Mouse (Mus musculus): ENCODE results near the gene Hmcn2. TPM values are rescaled to one million over a fixed set of nuclear protein-coding genes. Genes with fewer than 3 reads are reported as not detected.

Hmcn2 gene
- polyA plus RNA-seq, 1 experiment from 2014 or later: not detected

- no peaks in the 10 kb centered on the region for H3K9me3 ChIP-seq (ENCODE audit: control insufficient read depth, low read length)
- H3K27me3 ChIP-seq (ENCODE audit: control insufficient read depth, insufficient read depth, low read length): peaks cover 39% of the 10 kb centered on the region
- H3K4me2 ChIP-seq (replicated peaks; ENCODE audit: low read depth, low read length): no peak overlapping the region
- no peak overlapping the region for H3K4me3 ChIP-seq (ENCODE audit: low read depth, low read length)
- H3K27ac ChIP-seq (ENCODE audit: low read depth, low read length): no peak overlapping the region
- H3K9ac ChIP-seq (ENCODE audit: low read depth, low read length): no peak overlapping the region
- ATAC-seq (ENCODE audit: low FRiP score): no peak
- peaks cover 8% of the 10 kb centered on the region for H3K4me1 ChIP-seq (replicated peaks; ENCODE audit: control insufficient read depth, insufficient read depth, low read length)
- H3K36me3 ChIP-seq (ENCODE audit: control insufficient read depth, insufficient read depth, low read length): no peaks in the 10 kb centered on the region
- no peak for DNase-seq (ENCODE audit: low spot score)
- 72% methylated on average over 7 of the region's 7 CpGs for WGBS
Observed at GRCm38 (mm10) chr2:31468857-31469256, 154.6 kb downstream of the Hmcn2 start.

GRCm38 (mm10) chr2:31469480-31469879 is 155.3 kb downstream of the Hmcn2 start:
- H3K9me3 ChIP-seq (ENCODE audit: control insufficient read depth, low read length): no peaks in the 10 kb centered on the region
- WGBS: 33% methylated on average over 7 of the region's 7 CpGs
- H3K4me3 ChIP-seq (ENCODE audit: low read depth, low read length): peak overlapping the region; percentile 32
- no peak overlapping the region for H3K9ac ChIP-seq (ENCODE audit: low read depth, low read length)
- peaks cover 39% of the 10 kb centered on the region for H3K27me3 ChIP-seq (ENCODE audit: control insufficient read depth, insufficient read depth, low read length)
- no peak for DNase-seq (ENCODE audit: low spot score)
- peaks cover 8% of the 10 kb centered on the region for H3K4me1 ChIP-seq (replicated peaks; ENCODE audit: control insufficient read depth, insufficient read depth, low read length)
- peak overlapping the region; percentile 53 for H3K4me2 ChIP-seq (replicated peaks; ENCODE audit: low read depth, low read length)
- ATAC-seq (ENCODE audit: low FRiP score): no peak
- no peaks in the 10 kb centered on the region for H3K36me3 ChIP-seq (ENCODE audit: control insufficient read depth, insufficient read depth, low read length)
- H3K27ac ChIP-seq (ENCODE audit: low read depth, low read length): no peak overlapping the region

- H3K27me3 ChIP-seq (ENCODE audit: control insufficient read depth, insufficient read depth, low read length): peaks cover 37% of the 10 kb centered on the region
- H3K9ac ChIP-seq (ENCODE audit: low read depth, low read length): 0 out of 2 replicates have a peak within 1 kb of the TSS, but pooled peaks have one; percentile 5
- no peaks in the 10 kb centered on the region for H3K9me3 ChIP-seq (ENCODE audit: control insufficient read depth, low read length)
- peak within 1 kb of the TSS; percentile 53 for H3K4me2 ChIP-seq (replicated peaks; ENCODE audit: low read depth, low read length)
- peak within 1 kb of the TSS; percentile 32 for H3K4me3 ChIP-seq (ENCODE audit: low read depth, low read length)
- H3K36me3 ChIP-seq (ENCODE audit: control insufficient read depth, insufficient read depth, low read length): no peaks in the 10 kb centered on the region
- peaks cover 12% of the 10 kb centered on the region for H3K4me1 ChIP-seq (replicated peaks; ENCODE audit: control insufficient read depth, insufficient read depth, low read length)
- WGBS: 1% methylated on average over 48 of the region's 49 CpGs
- DNase-seq (ENCODE audit: low spot score) (peak; percentile 61), ATAC-seq (ENCODE audit: low FRiP score) (peak; percentile 40; the same call in 1 of the 2 replicates)
- H3K27ac ChIP-seq (ENCODE audit: low read depth, low read length): no peak within 1 kb of the TSS
Observed at GRCm38 (mm10) chr2:31469931-31470682, 155.9 kb downstream of the Hmcn2 start, which contains the start of gene Ass1. Gene Ass1 (plus strand): TSS chr2:31470207.

DNA sequence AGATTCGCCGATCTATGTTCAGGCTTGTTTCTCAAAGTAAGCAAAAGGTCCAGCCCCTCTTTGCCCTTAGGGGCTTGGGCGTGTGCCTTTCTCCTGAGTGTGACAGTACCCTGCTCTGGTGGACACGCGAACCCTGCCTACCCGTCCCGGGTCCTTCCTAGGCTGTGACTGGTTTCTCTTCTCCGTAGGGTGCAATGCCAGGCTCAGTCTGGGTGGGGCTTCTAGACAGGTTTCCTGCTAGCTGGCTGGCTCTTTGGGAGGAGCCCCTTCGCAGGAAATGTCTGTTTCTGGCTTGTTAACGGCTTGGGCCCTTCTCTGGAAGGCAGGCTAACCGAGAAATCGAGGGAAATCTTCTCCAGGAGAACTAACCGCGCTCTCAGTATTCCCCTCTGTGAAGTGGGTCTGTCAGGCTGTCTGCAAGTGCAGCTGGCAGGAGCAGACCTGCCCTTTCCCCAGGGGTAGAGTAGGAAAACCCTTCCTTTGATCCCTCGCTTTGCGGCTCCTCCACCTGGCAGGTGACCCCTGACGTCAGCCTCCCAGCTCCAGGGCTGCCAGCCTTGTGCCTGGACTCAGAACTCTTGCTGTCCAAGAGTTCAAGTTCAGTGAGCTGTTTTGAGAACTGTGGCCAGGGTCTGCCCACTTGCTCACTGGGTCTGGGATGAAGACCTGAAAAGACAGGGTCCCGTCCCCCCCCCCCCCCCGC is 156.6 kb downstream of the Hmcn2 start:
- Histone ChIP-seq H3K9me3 (ENCODE audit: control insufficient read depth, low read length) (no peaks in the 10 kb centered on the region), H3K4me3 (ENCODE audit: low read depth, low read length) (peak overlapping the region; percentile 32), H3K36me3 (ENCODE audit: control insufficient read depth, insufficient read depth, low read length) (no peaks in the 10 kb centered on the region), H3K9ac (ENCODE audit: low read depth, low read length) (no peak overlapping the region), H3K4me2 (replicated peaks; ENCODE audit: low read depth, low read length) (peak overlapping the region; percentile 53), H3K27ac (ENCODE audit: low read depth, low read length) (no peak overlapping the region), H3K27me3 (ENCODE audit: control insufficient read depth, insufficient read depth, low read length) (peaks cover 37% of the 10 kb centered on the region), H3K4me1 (replicated peaks; ENCODE audit: control insufficient read depth, insufficient read depth, low read length) (peaks cover 12% of the 10 kb centered on the region)
- 13% methylated on average over 18 of the region's 19 CpGs for WGBS
- no peak for ATAC-seq (ENCODE audit: low FRiP score)
- no peak for DNase-seq (ENCODE audit: low spot score)

DNA sequence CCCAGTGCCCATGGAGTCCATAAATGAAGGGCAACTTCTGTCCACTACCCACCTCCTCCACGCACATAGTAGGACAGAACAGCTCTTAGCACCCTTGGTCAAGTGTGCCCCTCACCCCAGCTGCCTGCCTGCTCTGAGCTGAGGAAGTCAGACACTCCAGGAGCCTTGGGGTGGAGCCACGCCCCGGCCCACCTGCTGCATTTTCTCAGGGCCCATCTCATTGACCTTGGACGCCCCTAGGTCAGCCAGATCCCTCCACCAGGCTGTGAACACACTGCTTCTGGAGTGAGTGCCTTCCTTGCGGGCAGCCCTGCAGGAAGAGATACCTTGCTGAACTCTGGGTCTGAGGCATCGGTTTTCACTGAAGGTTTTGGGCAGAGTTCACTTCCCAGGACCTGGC is 157.4 kb downstream of the Hmcn2 start:
- WGBS: 41% methylated on average over 6 of the region's 6 CpGs
- Histone ChIP-seq H3K36me3 (ENCODE audit: control insufficient read depth, insufficient read depth, low read length) (no peaks in the 10 kb centered on the region), H3K27me3 (ENCODE audit: control insufficient read depth, insufficient read depth, low read length) (peaks cover 37% of the 10 kb centered on the region), H3K9me3 (ENCODE audit: control insufficient read depth, low read length) (no peaks in the 10 kb centered on the region), H3K27ac (ENCODE audit: low read depth, low read length) (no peak overlapping the region), H3K4me1 (replicated peaks; ENCODE audit: control insufficient read depth, insufficient read depth, low read length) (peaks cover 12% of the 10 kb centered on the region), H3K4me2 (replicated peaks; ENCODE audit: low read depth, low read length) (no peak overlapping the region), H3K4me3 (ENCODE audit: low read depth, low read length) (no peak overlapping the region), H3K9ac (ENCODE audit: low read depth, low read length) (no peak overlapping the region)
- ATAC-seq (ENCODE audit: low FRiP score) (no peak), DNase-seq (ENCODE audit: low spot score) (no peak)

- H3K4me2 ChIP-seq (replicated peaks; ENCODE audit: low read depth, low read length): no peak overlapping the region
- no peak overlapping the region for H3K27ac ChIP-seq (ENCODE audit: low read depth, low read length)
- peaks cover 37% of the 10 kb centered on the region for H3K27me3 ChIP-seq (ENCODE audit: control insufficient read depth, insufficient read depth, low read length)
- peak; percentile 77 for DNase-seq (ENCODE audit: low spot score)
- H3K36me3 ChIP-seq (ENCODE audit: control insufficient read depth, insufficient read depth, low read length): no peaks in the 10 kb centered on the region
- H3K4me1 ChIP-seq (replicated peaks; ENCODE audit: control insufficient read depth, insufficient read depth, low read length): peaks cover 12% of the 10 kb centered on the region
- no peaks in the 10 kb centered on the region for H3K9me3 ChIP-seq (ENCODE audit: control insufficient read depth, low read length)
- no peak overlapping the region for H3K4me3 ChIP-seq (ENCODE audit: low read depth, low read length)
- H3K9ac ChIP-seq (ENCODE audit: low read depth, low read length): no peak overlapping the region
- WGBS: 50% methylated on average over 10 of the region's 10 CpGs
- ATAC-seq (ENCODE audit: low FRiP score): no peak
Observed at GRCm38 (mm10) chr2:31472406-31473065, 158.3 kb downstream of the Hmcn2 start.

GRCm38 (mm10) chr2:31473941-31474340 is 159.7 kb downstream of the Hmcn2 start:
- peaks cover 12% of the 10 kb centered on the region for H3K4me1 ChIP-seq (replicated peaks; ENCODE audit: control insufficient read depth, insufficient read depth, low read length)
- H3K4me2 ChIP-seq (replicated peaks; ENCODE audit: low read depth, low read length): no peak overlapping the region
- WGBS: 67% methylated on average over 4 of the region's 4 CpGs

GRCm38 (mm10) chr2:31474686-31475085 is 160.5 kb downstream of the Hmcn2 start:
- Histone ChIP-seq H3K27ac (ENCODE audit: low read depth, low read length) (0 out of 2 replicates have a peak overlapping the region, but pooled peaks have one; percentile 1), H3K9ac (ENCODE audit: low read depth, low read length) (no peak overlapping the region), H3K36me3 (ENCODE audit: control insufficient read depth, insufficient read depth, low read length) (no peaks in the 10 kb centered on the region), H3K9me3 (ENCODE audit: control insufficient read depth, low read length) (no peaks in the 10 kb centered on the region), H3K4me1 (replicated peaks; ENCODE audit: control insufficient read depth, insufficient read depth, low read length) (peaks cover 10% of the 10 kb centered on the region), H3K27me3 (ENCODE audit: control insufficient read depth, insufficient read depth, low read length) (peaks cover 25% of the 10 kb centered on the region), H3K4me2 (replicated peaks; ENCODE audit: low read depth, low read length) (no peak overlapping the region; the same call in 1 of the 2 replicates), H3K4me3 (ENCODE audit: low read depth, low read length) (no peak overlapping the region)
- ATAC-seq (ENCODE audit: low FRiP score): no peak
- 58% methylated on average over 5 of the region's 5 CpGs for WGBS
- DNase-seq (ENCODE audit: low spot score): peak; percentile 59

More at GRCm38 (mm10) chr2:31473941-31474340, 159.7 kb downstream of the Hmcn2 start:
- no peak for ATAC-seq (ENCODE audit: low FRiP score)
- no peak for DNase-seq (ENCODE audit: low spot score)
- H3K27me3 ChIP-seq (ENCODE audit: control insufficient read depth, insufficient read depth, low read length): peaks cover 31% of the 10 kb centered on the region
- H3K9me3 ChIP-seq (ENCODE audit: control insufficient read depth, low read length): no peaks in the 10 kb centered on the region
- H3K4me3 ChIP-seq (ENCODE audit: low read depth, low read length): no peak overlapping the region
- H3K36me3 ChIP-seq (ENCODE audit: control insufficient read depth, insufficient read depth, low read length): no peaks in the 10 kb centered on the region
- no peak overlapping the region for H3K9ac ChIP-seq (ENCODE audit: low read depth, low read length)
- no peak overlapping the region for H3K27ac ChIP-seq (ENCODE audit: low read depth, low read length)

Measured in hindbrain, embryonic 11.5 days (tissue).